Mouse (Mus musculus) CD4-positive naive resting alpha-beta T cell, adult 57 days (primary cell): ENCODE measurements around the gene Zc3h12d. TPM values are rescaled to one million over a fixed set of nuclear protein-coding genes. Genes with fewer than 3 reads are reported as not detected.

ENCODE experiments used
- total RNA-seq: library from RNA; stranded (reverse); gene quantifications from one replicate; pipeline ENCODE4 v1.2.4, GENCODE M21; 2023

The Zc3h12d gene
- 28.6 TPM for total RNA-seq

DNA sequence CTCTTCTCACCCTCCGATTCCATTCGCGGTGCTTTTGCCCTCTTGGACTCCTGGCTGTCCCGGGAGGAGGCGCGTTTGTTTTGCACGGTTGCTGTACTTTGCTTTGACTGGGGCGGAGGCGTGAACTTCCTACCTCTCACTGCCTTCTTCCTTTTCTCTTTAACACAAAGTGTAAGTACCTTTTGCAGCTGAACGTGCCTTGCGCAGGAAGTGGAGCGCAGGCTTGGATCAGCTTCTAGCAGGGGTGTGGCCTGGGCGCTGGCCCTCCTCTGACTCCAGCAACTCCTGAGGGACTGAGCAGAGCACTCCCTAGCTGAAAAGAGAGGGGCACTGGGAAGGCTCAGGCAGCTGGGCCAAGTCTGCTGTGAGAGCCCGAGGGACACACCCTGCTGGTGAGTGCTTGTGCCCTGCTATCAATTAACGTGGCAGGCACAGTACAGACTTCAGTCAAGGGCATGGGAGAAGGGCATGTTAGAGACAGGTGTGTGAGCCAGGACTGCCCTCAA, at the start of gene Zc3h12d:
Gene Zc3h12d, plus strand, starts transcription at position 300 of the 506 bp plus-strand sequence.

DNA sequence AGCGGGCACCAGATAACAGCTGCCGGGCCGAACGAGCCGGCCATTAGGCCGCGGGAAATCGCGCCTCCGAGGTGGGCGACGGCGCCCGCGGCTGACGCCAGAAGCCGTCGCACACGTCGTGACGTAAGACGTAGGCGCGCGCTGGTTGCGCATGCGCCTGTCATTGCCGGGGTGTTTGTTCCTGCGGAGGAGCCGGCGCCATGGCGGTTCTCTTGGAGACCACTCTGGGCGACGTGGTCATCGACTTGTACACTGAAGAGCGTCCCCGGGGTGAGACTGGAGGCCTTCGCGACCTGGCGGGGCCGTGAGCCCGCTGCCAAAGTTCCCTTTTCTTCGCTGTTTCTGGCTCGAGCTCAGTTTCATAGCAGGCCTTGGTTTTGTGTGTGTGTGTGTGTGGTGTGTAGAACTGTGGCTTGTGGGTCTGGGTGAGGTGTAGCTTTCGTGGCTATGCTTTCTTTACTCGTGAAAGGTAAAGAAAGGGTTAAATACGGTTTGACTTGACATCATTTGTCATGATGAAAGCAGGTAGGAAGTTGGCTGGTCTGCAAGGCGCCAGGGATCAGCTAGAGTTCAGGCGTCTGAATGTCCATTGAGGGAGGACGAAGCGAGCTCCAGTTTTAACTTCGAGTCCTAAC, 39.4 kb upstream of the Zc3h12d start, which contains the start of the genes Ginm1 and Ppil4:
Gene Ginm1, minus strand, starts transcription at position 74 of the 635 bp plus-strand sequence.
Gene Ppil4, plus strand, starts transcription at position 141 of the 635 bp plus-strand sequence.

Other genes starting within 250 kb of the Zc3h12d start
- 2.5 TPM for gene Lrp11, start 242.7 kb upstream of the Zc3h12d start, total RNA-seq
- gene Nup43, start 165.0 kb upstream of the Zc3h12d start, total RNA-seq, result 11.4 TPM
- 66.2 TPM for gene Pcmt1, start 151.3 kb upstream of the Zc3h12d start, total RNA-seq
- gene Lats1, start 151.3 kb upstream of the Zc3h12d start, total RNA-seq, result 42.4 TPM
- gene Katna1, start 106.5 kb upstream of the Zc3h12d start, total RNA-seq, result 55.1 TPM
- 53.7 TPM for gene Ginm1, start 39.6 kb upstream of the Zc3h12d start, total RNA-seq
- 78.0 TPM for gene Ppil4, start 39.6 kb upstream of the Zc3h12d start, total RNA-seq
- gene Tab2, start 123.8 kb downstream of the Zc3h12d start, total RNA-seq, result 100.0 TPM